Mouse (Mus musculus) gastrocnemius, postnatal 36 days (tissue): ENCODE measurements around the gene Ash1l. TPM values are rescaled to one million over a fixed set of nuclear protein-coding genes. Genes with fewer than 3 reads are reported as not detected.

Source experiments
- DNase-seq, 2 experiments: peaks; one replicate each; pipeline ENCODE4 v3.0.0; 2022
- intact Hi-C: fragments of 180-260 bp; cut with DNase I; formaldehyde crosslinking; loops from one replicate; pipeline ENCODE4 v1.15.1; 2025
- long read RNA-seq, 2 experiments: library from polyadenylated mRNA; stranded (forward); transcript quantifications; one replicate each; pipeline ENCODE4 v2.0.0; 2021
- total RNA-seq, 2 experiments: library from RNA; stranded (reverse); gene quantifications; 2 replicates each; pipeline ENCODE4 v1.2.3; 2021

Ash1l gene
- 10 to 100 TPM; 23.2 to 29.5 TPM for total RNA-seq
- long read RNA-seq, experiment 1, partial matches to known transcripts = 0 of 4 reads
- long read RNA-seq, experiment 1, other reads (novel, unspliced or antisense) = 4 of 4 reads
- long read RNA-seq, experiment 2, partial matches to known transcripts = 0 of 2 reads
- long read RNA-seq, experiment 2, other reads (novel, unspliced or antisense) = 2 of 2 reads

DNA sequence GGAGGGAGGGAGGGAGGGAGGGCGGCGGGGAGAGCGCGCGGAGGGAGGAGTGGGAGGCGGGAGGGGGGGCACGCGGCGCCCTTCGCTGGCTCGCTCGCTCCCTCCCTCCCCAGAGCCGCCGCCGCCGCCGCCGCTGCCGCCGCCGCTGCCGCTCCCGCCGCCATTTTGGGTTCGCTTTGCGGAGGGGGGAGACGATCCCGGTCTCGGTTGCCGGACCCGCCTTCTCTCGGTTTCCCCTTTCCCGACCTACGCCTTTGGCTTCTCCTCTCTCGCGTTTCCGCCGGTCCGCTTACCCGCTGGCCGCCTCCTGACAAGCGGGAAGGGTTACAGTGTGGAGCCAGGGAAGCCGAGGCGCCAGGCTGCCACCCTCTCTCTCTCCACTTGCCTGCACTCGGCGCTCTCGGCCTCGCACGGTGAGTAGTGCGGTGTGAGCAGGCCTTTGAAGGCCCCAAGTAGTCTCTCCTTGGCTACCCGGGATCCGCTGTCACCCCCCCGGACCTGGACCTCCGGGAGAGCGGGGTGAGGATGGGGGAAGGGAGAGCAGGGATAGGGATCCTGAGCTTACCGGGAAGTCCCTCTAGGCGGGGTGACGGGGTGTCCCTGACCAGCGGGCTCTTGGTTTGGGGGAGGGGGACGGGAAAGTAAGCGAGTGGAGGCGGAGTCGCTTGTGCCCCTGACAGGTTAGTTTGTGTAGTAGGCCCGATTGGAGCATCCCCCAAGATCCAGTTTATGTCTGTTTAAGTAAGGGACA is at the start of gene Ash1l, which contains the start of gene Dap3:
Gene Ash1l, plus strand, starts transcription at position 47 of the 751 bp plus-strand sequence.
Gene Dap3, minus strand, starts transcription at position 606 of the 751 bp plus-strand sequence.
- intact Hi-C loops = no loop called here
- DNase-seq = peak; percentile 59 to 77

DNA sequence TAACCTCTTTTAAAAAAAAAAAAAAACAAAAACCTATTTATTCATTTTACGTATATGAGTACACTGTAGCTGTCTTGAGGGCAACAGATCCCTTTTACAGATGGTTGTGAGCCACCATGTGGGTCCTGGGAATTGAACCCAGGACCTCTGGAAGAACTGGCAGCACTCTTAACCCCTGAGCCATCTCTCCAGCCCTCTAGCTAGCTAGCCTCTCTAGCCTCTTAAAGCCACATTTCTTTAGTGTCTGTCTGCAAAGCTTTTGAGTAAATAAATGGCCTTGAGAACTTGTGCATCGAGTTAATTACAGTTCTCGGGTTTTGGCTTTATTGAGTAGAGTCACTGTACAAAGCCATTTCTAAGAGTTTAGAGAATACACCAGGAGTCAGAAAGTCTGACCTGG is 45.6 kb upstream of the Ash1l start:
- DNase-seq = no peak
- intact Hi-C loops = no loop called here

DNA sequence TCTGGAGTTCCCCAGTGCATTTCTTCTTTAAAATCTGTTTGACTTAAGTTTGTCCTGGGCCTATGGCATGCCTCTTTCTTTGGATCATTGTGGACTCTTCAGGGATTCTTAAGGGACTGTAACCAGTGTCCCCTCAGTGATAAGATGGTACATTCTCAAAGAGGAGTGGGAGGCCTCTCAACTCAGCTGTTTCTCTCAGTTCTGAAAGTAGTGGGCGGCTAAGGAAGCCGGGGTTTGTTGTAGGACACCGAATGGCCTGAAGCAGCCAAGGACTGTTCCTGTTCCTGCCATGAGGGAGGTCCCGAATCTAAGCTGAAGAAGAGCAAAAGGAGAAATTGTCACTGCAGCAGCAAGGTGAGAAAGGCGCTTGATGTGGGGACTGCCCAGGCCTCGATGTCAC is 45.2 kb upstream of the Ash1l start:
- intact Hi-C loops = no loop called here
- no peak for DNase-seq

- intact Hi-C loops = no loop called here
- DNase-seq = no peak
These were observed 44.7 kb upstream of the Ash1l start for GRCm38 (mm10) chr3:88905741-88906140.

DNA sequence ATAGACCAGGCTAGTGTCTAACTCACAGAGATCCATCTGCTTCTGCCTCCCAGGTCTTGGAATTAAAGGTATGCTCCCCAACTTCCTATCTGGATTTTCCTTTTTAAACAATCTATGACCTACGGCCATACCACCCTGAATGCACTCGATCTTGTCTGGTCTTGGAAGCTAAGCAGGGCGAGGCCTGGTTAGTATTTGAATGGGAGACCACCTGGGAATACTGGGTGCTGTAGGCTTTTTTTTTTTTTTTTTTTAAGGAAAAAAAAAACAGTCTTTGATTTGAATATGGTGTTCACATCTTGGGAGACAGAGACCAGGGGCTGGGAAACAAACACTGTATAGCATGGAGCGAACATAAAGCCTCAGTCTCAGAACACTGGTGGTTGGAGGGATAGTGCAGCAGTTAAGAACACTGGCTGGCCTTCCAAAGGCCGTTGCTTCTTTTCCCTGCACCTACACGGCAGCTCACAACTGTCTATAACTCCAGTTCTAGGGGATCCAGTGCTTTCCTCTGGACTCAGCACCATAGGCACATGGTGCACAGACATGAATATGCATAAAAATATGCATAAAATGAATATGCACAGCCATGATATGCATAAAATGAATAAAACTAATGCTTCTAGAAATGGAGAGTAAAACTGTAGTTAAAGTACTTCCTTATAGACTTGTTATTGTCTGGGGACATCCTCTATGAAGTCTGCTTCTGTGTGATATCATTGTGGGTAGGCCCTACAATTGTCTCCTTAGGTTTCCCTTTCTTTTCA is 43.8 kb upstream of the Ash1l start:
- intact Hi-C loops = no loop called here
- no peak for DNase-seq

GRCm38 (mm10) chr3:88912585-88912984 is 37.8 kb upstream of the Ash1l start:
- DNase-seq = no peak
- intact Hi-C loops = no loop called here

DNA sequence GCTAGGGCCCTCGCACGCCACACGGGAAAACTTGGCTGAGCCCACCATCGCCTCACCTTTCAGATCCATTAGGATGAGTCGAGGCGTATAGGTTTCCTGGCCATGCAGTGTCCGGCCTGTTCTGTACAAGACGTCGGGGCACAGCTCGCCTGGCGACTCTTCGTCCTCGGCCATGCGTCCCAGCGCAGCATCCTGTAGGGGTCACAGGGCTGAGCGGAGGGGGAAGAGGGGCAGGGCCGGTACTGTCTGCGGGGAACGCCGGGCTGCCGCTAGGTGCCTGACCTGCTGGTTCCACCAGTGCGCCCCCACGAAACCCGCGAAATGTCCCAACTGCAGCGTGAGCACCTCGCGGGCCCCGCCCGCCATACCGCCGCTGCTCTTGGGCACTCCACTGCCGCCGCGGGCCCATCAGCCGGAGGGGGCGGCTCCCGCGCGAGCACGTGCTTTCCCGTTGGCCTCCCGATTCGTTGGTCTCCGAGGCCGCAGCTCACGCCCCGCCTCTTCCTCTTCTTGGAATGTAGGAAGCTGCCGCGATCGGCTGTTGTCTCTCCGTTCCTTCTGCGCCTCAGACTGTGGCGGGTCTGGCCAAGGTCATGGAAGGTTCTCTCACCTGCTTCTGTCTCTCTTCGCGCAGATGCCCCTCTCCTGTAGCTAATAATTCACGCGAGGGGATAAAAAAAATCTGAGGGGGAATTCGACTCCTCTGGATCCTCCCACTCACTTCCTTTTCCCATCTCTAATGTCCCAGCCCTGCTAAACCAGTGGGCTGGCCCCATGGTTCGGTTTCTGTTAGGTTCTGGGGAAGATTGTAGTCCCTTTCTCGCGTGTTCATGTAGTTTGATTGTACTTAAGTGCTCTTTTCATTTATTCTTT is 36.7 kb upstream of the Ash1l start, which contains the start of gene Msto1:
Gene Msto1, minus strand, starts transcription at position 489 of the 873 bp plus-strand sequence.
- intact Hi-C loops = no loop called here
- peak; percentile 87 for DNase-seq

DNA sequence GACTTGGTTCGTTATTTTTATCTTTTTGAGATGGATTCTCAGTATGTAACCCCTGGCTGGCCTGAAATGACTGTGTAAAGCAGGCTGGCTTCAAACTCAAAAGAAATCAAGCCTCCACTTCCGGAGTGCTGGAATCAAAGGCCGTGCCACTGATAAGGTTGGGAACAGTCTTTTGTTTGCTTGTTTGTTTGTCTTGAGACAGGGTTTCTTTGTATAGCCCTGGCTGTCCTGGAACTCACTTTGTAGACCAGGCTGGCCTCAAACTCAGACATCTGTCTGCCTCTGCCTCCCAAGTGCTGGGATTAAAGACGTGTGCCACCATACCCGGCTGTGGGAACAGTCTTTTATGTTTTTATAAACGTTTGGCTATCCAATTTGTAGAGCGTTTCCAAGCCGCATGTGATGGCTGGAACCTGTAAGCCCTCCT is 36.0 kb upstream of the Ash1l start:
- DNase-seq = no peak
- intact Hi-C loops = no loop called here

- intact Hi-C loops = no loop called here
- DNase-seq = no peak
These were observed 31.4 kb upstream of the Ash1l start for GRCm38 (mm10) chr3:88918981-88919380.

- intact Hi-C loops = no loop called here
- DNase-seq = no peak
These were observed 29.0 kb upstream of the Ash1l start for GRCm38 (mm10) chr3:88921411-88921810.

- no peak for DNase-seq
- intact Hi-C loops = no loop called here
These were observed 26.3 kb upstream of the Ash1l start for GRCm38 (mm10) chr3:88923989-88924591.

DNA sequence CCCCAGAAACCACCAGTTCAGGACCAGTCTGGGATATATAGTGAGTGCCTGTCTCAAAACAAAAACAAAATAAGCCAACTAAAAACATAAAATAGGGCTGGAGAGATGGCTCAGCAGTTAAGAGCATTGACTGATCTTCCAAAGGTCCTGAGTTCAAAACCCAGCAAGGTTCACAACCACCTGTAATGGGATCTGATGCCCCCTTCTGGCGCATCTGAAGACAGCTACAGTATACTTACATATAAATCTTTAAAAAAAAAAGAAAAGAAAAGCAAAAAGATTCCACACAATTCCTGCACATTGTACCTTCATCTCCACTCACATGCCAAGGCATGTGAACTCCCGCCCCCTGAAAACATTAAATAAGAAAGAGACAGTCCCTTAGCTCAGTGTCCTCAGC is 24.8 kb upstream of the Ash1l start:
- no peak for DNase-seq
- intact Hi-C loops = no loop called here

- intact Hi-C loops = no loop called here
- no peak for DNase-seq
These were observed 20.9 kb upstream of the Ash1l start for GRCm38 (mm10) chr3:88929501-88929900.

DNA sequence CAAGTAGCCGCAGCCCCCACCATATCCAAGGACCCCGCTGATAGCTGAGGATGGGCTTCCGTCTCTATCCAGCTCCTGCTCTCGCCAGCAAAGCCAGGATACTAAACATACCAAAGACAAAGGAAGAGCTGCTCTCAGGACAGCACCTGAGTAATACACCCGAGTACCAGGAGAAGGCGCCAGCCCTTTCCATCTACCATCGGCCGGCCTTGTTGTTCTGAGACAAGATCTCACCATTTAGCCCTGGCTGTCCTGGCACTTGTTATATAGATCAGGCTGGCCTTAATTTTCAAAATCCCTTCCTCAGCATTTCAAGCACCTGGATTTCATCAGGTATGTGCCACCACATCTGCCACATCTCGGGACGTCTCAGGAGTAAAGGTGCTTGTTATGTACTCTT is 11.4 kb upstream of the Ash1l start:
- no peak for DNase-seq
- intact Hi-C loops = loop anchor here (5.0 kb wide), 2 partner anchors 73 to 93 kb away; no protein-coding TSS in a partner anchor

DNA sequence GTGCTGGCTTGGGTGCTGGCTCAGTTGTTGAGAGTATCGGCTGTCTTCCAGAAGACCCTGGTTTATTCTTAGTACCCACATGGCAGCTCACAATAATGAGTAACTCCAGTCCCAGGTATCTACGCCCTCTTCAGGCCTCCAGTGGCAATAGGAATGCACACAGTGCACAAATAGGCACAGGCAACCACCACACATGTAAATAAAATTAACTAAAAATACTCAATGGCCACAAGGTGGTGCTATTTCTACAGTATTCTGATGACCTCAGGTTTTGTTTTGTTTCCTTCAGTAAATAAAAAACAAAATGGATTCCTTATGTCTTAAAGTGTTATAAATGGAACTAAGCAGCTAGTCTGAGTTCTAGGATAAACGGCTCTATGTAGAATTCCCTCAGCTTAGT is 10.7 kb upstream of the Ash1l start:
- intact Hi-C loops = loop anchor here (5.0 kb wide), 3 partner anchors 43 to 93 kb away; no protein-coding TSS in a partner anchor
- DNase-seq = no peak

DNA sequence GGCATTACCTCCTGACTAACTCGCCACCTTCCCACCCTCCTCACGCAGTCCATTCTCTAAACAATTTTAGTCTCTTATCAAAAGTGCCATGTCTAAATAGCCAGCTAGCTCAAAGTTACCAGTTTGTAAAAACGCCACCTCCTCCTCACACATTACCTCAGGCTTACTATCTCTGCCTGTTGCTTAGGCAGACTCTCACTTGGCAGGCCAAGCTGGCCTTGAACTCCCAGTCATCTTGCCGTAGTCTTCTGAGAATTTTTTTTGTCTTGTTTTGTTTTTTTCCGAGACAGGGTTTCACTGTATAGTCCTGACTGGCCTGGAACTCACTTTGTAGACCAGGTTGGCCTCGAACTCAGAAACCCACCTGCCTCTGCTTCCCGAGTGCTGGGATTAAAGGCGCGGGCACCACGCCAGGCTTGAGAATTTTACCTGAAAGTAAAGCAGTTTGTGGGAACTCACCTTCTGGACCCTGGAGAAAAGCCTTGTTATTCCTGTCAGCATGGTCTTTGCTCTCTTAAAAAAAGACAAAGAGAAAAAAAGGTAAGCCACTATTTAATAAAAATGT is 8.0 kb upstream of the Ash1l start:
- intact Hi-C loops = loop anchor here (5.0 kb wide), 1 partner anchor 40 kb away; no protein-coding TSS in a partner anchor
- DNase-seq = no peak

DNA sequence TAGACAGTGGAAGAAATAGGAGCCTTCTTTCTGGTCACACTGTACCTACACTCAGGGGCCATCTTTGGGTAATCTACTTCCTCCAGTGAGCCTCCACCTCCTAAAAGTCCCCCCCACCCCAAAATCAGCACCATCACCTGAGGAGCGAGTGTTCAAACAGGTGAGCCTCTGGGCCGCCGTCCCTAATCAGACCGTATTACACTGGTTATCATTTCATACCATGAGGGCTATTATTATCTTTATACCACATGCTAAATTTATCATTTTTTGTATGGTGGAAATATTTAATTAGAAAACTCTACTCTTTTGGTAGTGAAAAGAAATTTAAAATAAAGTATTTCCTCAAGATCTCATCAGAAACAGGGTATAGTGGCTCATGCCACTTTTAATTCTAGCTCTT is 6.3 kb upstream of the Ash1l start:
- intact Hi-C loops = loop anchor here (5.0 kb wide), 1 partner anchor 38 kb away; no protein-coding TSS in a partner anchor
- no peak for DNase-seq

- peak; percentile 81 to 93 for DNase-seq
- intact Hi-C loops = no loop called here
These were observed 441 bp upstream of the Ash1l start for GRCm38 (mm10) chr3:88949786-88950575.
